Mouse (Mus musculus) urinary bladder, adult 18-20 months (tissue): ENCODE measurements around the gene Tmod1.

Experiments
- DNase-seq, 2 experiments: peaks; one replicate each; pipeline ENCODE4 v3.0.0; 2022; ENCODE audit warnings: low spot score in 2 of 2, mixed read lengths in 2 of 2

The Tmod1 gene

DNA sequence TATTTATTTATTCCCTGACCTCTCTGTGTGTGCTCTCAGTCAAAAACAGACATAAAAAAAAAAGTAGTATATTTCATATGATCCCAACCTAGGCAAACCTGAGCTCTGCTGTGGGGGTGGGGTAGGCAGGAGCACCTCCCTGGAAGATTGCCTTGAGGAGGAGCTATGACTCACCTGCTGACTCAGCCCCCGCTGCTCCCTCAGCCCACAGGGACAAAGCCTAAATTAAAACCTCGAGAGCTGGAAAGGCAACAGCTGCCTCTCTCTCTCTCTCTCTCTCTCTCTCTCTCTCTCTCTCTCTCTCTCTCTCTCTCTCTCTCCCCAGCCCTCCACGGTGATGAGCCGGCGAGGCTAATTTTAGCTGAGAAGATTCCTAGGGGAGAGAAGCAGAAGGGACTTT lies 49.1 kb downstream of the Tmod1 start:
- DNase-seq = peak; percentile 50 to 58

DNA sequence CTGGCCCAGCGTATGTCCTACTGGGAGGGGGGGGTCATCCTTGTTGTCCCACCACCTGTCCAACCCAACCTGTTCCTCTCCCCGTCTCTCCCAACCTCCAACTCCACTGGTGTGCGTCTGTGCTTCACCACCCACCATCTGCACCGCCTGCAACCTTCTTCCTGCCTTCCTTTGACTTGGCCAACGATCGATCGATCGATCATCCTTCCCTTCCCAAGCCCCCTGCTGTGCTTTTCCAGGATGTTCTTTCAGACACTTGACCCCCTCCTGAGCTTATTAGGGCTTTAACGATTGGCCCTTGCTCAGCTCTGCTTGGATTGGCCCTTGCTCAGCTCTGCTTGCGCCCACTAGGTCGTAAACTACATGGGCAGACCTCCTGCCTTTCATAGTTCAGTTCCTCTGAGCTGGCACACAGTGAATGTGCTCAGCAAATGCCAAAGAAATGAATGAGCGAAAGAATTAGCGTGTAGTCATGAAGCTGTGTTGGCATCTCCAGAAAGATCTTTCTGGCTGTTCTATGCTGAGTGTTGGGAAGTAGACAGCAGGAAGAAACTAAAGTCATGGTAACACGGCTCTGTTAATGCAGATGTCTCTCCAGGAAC lies 50.9 kb downstream of the Tmod1 start:
- DNase-seq = no peak

DNA sequence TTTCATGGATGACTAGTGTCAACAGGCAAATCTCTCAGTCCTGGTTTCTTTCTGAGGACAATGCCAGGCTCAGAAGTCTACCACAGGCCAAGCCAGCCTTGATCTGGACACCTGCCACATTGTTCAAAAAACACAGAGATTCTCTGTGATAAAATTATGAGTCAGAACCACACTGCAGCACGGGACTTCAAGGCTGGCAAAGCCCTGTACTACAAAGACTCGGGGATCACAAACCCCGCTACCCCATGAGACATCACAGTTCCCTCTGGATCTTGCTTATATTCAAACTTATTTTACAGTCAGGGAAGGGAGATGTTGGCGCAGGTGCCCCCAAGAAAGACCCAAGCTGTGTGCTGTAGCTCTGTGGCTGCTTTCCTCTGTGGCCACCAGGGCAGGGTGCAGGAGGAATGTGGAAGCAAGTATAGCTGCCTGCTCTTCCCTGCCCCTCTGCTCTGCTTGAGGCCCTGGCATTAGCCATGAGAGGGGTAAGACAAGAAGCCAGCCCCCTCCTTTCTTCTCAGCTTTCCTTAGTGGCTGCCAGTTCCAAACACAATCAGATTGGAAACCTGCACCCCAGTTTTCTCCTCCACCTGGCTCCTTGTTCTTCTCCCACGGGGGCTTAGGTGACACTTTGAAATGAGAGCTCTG lies 53.8 kb downstream of the Tmod1 start:
- peak in 1 of 2 experiments; percentile 29 for DNase-seq

DNA sequence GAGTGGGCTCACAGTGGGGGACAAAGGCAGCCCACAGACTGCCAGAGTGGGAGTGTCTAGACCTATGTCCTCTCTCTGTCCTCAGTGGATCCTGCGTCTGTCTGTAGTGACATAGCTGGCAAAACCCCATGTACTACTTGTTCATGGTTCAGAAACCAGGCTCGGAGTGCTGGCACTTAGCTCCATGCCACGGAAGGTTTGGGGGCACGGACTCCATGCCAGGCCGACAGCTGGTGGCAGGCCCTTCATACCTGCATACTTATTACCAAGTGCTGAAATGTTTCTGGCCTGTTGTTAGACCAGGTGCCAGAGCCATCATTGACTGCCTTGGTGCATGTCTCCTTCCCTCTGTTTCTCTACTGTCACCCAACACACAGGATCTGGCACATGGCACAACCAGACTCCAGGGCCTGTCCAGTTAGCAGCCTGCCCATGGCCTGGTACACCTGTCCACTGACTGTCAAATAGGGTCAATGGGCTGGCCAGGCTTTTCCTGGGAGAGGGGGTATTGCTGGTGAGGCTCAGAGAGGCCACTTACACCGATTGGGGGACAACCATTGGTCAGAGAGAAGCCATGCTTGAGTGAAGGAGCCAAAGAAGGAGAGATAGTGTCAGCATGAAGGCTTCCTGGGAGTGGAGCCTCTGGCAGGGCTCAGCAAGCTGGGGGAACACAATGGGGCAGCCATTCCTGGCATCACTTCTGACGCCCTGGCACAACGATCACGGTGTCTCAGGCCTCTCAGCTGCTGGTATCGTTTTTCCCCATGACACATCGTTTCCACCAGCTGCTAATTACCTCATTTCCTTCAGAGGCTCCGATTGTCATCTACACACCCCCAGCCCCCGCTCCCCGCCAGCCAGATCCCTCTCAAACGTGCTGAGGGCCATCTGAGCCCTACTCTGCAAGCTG lies 56.4 kb downstream of the Tmod1 start:
- no peak for DNase-seq

DNA sequence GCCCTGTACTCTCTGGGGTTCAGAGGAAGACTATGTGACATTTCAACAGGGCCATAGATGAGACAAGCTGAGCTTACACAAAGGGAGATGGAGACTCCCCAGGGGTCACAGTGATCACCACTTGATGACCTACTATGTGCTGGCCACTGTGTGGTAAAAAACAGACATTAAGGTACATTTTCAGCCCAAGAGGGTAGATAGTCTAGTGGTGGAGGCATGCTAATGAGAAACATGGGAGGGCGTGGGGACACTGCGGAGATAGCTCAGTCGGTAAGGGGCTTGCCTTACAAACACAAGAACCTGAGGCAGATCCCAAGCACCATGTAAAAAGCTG lies 57.1 kb downstream of the Tmod1 start:
- no peak for DNase-seq

- no peak for DNase-seq
Measured at GRCm38 (mm10) chr4:46096546-46096945, 57.8 kb downstream of the Tmod1 start.

DNA sequence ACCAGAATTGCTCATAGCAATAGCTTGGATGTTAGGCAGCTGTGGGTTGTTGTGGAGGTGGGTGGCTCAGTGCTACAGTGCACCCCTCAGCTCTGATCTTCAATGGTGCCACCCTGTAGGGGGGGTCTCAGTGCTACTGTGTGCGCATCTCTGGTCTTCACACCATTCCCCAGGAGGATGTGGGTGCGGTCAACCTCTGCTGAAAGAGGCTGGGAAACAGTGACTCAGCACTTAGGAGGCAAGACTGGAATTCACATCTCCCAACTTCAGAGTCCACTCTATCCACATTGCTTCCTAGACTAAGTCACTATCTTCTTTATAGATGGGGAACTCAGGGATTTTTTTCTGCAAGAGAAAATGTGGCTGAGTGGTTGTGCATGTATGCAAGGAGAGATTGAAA lies 58.9 kb downstream of the Tmod1 start:
- no peak for DNase-seq

DNA sequence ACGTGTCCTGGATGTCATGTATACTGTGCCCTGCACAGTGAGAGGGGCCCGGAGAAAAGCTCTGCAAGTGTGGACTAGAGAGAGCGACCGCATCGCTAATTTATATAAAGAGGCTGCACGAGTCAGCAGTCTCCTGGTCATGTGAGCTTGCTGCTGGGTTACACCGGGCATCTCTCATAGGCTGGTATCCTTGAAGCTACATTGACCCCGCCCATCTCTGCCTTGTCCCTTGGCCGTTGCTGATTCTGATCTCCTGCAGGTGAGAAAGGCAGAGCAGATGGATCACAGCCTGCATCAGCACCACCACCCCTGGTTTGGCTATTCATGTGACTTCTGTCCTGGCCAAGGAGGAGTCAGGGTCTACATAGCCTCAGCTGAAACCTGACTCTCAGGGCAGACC lies 60.4 kb downstream of the Tmod1 start:
- no peak for DNase-seq

DNA sequence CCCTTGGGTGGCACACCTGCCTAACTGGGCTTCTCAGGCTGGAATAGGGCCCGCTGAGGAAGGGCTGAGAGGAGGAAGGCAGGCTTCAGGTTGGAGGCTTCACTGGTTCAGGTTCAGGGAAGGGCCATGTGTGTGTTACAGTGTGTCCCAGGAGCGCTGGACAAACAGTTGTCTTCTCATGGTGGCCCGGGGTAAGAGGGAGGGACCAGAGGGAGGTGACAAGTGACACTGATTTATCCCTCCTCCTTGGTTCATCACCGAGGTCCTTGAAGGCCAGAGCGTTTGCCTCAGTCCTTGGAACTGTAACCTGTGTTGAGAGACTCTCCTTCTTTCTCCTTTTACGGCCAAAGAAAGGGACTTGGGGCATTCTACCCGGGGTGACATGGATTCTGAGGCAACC lies 61.8 kb downstream of the Tmod1 start:
- DNase-seq = no peak

DNA sequence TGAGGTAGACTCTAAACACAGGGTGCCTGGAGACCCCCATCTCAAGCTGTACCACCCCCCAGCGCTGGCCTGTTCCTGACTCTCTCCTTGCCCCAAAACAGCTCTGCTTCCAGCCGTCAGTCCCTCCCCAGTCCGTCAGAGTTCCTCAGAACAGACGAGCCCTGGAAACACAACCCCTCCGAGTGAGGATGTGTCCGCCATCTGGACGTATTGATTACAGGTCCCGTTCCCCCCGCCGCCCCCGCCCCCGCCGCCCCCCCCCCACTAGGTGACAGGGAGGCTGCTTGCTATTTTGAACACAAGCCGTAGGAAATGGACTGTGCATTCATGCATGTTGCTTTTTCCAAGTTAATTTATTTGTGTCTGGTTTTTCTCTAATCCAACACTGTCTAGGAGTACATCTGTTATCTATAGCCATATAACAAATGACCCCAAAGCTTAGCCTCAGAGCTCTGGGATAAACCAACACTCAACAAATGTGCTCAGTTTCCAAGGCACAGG lies 62.5 kb downstream of the Tmod1 start:
- no peak for DNase-seq

DNA sequence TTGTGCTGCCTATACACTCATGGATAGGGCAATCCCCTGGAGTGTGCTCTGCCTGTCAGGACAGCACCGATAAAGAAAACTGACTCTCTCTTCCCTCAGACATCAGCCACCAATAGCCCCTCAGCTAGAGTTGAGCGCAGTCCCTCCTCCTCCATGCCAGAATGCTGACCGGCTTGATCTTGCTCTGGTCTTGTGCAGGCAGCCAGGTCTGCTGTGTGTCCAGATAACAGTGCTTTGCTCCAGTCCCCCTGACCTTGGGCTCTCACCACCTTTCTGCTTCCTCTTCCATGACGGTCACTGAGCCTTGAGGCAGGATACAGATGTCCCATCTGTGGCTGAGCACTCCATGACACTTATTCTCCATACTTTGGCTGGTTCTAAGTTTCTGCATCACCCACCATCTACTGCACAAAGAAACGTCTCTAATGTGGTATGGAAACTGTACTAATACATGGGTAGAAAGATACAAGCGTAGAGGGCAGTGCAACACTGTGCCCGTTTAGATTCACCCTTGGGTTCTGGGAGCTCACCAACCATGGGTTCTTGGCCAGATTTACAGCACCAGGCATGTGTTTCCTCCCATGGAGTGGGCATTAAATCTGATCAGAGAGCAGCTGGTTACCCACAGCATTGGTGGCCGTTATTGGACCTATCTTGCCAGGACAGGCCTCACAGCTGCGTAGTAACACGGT lies 63.5 kb downstream of the Tmod1 start:
- no peak for DNase-seq

- DNase-seq = no peak
Measured at GRCm38 (mm10) chr4:46110084-46110483, 71.3 kb downstream of the Tmod1 start.

DNA sequence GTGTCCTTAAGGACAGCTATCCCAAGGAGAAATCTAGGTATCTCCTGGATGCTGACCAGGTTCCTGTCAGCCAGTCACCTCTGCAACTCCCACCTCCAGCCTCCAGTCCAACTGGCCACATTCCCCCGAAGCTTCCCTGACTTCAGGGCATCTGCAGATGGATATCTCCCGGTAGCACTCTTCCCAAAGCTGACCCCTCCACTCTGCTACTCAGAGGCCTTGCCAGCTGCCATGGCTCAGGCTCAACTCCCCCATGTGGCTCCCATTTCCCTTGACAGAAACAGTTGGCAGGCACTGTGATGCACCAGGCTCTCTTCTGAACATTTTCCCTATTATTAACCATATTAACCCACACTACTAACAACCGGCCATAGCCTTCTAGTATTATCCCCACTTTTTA lies 72.6 kb downstream of the Tmod1 start:
- DNase-seq = no peak

DNA sequence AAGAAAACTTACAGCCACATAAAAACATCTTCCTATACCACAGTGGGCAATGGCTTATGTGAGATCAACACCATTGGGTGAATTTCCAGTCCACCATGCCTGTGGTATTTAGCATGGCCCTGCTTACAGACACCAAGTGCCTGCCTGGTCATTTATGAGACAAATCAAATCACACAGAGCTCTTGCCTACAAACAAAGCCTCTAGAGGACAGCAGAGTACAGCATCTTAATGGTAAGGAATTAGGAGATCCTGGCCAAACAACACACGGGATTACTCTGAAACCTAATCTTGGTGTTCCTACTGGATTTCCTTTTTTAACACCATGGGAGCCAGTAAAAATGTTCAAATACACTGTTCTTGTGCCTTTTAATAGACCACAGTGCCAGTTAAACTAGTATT lies 76.6 kb downstream of the Tmod1 start:
- no peak for DNase-seq

- DNase-seq = no peak
Measured at GRCm38 (mm10) chr4:46116544-46117175, 77.9 kb downstream of the Tmod1 start.

GRCm38 (mm10) chr4:46117536-46117935 lies 78.8 kb downstream of the Tmod1 start:
- DNase-seq = no peak

DNA sequence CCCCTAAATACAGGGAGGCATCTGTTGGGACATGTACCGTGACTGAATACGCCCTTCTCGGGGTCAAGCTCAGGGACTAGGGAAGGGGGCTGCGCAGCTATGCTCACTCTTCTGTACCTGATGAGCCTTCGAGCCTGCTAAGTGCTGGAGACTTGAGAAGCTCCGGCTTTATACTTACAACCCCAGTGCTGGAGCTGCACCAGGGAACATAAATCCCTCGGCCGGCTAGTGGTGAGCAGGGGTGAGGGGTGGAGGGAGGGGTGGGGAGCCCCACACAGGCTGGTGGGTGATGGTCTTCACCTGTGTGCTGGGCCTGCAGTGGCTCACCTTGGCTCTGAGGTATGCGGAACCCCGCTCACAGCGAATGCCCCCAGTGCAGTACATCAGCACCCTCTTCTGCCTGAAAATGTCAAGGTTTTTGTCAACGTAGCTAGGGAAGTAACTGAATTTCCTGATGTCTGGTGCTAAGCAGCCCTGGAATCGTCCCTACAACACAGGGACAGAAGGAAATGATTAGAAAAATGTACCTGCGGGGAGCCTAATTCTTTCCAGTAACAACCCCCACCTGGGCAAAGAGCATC lies 80.9 kb downstream of the Tmod1 start:
- no peak for DNase-seq

- DNase-seq = no peak
Measured at GRCm38 (mm10) chr4:46120767-46121166, 82.0 kb downstream of the Tmod1 start.

GRCm38 (mm10) chr4:46123358-46123757 lies 84.6 kb downstream of the Tmod1 start:
- no peak for DNase-seq

DNA sequence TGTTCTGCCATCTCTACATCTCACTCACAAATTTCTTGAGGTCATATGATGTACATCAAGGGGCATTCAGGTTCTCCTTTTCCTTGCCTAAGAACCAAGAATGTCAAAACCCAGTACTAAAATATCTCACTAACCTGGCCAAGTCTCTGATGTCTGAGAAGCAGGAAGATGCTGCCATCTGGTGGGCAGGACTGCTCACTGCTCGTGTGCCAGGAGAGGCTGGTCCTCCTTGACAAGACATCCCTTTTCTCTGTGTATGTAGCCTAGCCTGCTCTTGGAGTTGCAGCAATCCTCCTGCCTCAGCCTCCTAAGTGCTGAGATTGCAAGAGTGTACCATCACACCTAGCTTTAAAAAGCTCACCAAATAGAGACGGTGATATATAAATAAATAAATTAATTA lies 87.8 kb downstream of the Tmod1 start:
- DNase-seq = peak; percentile 30 to 34

DNA sequence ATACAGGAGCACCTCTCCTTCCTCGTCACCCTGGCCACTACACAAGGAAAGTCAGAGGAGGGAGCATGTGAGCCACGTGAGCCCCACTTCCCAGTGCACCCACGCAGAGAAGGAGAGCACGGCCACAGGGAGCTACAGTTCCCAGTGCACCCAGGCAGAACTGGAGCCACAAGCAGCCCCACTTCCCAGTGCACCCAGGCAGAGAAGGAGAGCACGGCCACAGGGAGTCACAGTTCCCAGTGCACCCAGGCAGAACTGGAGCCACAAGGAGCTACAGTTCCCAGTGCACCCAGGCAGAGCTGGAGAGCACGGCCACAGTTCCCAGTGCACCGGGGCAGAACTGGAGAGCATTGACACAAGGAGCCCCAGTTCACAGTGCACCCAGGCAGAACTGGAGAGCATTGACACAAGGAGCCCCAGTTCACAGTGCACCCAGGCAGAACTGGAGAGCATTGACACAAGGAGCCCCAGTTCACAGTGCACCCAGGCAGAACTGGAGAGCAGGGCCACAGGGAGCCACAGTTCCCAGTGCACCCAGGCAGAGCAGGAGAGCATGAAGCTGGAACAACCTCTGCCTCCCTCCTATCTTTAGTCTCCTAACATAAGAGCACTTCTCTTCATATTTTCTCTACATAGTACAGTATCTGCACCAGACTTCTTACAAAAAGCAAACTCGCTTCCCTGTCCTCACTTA lies 90.7 kb downstream of the Tmod1 start:
- DNase-seq = no peak
